Mouse (Mus musculus): ENCODE measurements around the gene Tnnc1. TPM values are rescaled to one million over a fixed set of nuclear protein-coding genes. Genes with fewer than 3 reads are reported as not detected.
A peak's percentile ranks its signal among the peaks of the same experiment; 100 is the strongest.

The Tnnc1 gene
- polyA plus RNA-seq, 1 experiment from 2014 or later, result 39.0 TPM

GRCm38 (mm10) chr14:31166827-31167226, 41.3 kb upstream of the Tnnc1 start:
- Histone ChIP-seq H3K4me1 (replicated peaks; ENCODE audit: control insufficient read depth, insufficient read depth, low read length) (peaks cover 24% of the 10 kb centered on the region), H3K27me3 (replicated peaks; ENCODE audit: control insufficient read depth, insufficient read depth, low read length) (peaks cover 7% of the 10 kb centered on the region; the same call in 1 of the 2 replicates), H3K9ac (ENCODE audit: low read depth, low read length) (peak overlapping the region; percentile 13; the same call in 1 of the 2 replicates), H3K4me3 (ENCODE audit: low read depth, low read length) (peak overlapping the region; percentile 28), H3K36me3 (ENCODE audit: control insufficient read depth, insufficient read depth, low read length) (peaks cover 17% of the 10 kb centered on the region), H3K4me2 (peak overlapping the region; percentile 35), H3K27ac (ENCODE audit: low read depth, low read length) (no peak overlapping the region), H3K9me3 (ENCODE audit: control insufficient read depth, low read length) (no peaks in the 10 kb centered on the region)
- DNase-seq (ENCODE audit: low spot score) (no peak), ATAC-seq (replicated peaks; ENCODE audit: low FRiP score) (no peak)
- 55% methylated on average over 9 of the region's 9 CpGs for WGBS

DNA sequence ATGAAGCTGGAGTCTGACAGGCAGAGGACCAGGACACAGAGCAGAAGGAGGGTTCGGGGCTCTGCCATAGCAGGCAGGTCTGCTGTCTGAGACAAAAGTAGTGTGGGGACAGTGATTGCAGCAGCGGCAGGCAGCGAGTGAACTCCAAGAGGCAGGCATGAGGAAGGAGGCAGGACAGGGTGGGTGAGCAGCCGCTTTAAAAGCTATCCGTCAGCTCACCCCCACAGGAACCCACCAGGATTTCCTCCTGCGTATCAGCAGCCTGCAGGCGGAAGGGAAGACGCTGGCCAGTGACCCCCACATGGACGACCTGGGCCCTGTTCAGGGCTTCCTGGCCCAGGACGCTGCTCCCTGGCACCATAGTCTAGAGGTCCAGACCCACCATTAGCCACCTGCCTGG, 39.7 kb upstream of the Tnnc1 start, which contains the start of gene Stab1:
Gene Stab1 (minus strand): TSS at position 217 of the 400 bp plus-strand sequence.
- Histone ChIP-seq H3K27ac (ENCODE audit: low read depth, low read length) (no peak within 1 kb of the TSS), H3K9me3 (ENCODE audit: control insufficient read depth, low read length) (no peaks in the 10 kb centered on the region), H3K36me3 (ENCODE audit: control insufficient read depth, insufficient read depth, low read length) (peaks cover 33% of the 10 kb centered on the region), H3K9ac (ENCODE audit: low read depth, low read length) (no peak within 1 kb of the TSS), H3K4me1 (replicated peaks; ENCODE audit: control insufficient read depth, insufficient read depth, low read length) (peaks cover 24% of the 10 kb centered on the region), H3K27me3 (replicated peaks; ENCODE audit: control insufficient read depth, insufficient read depth, low read length) (peaks cover 7% of the 10 kb centered on the region; the same call in 1 of the 2 replicates), H3K4me2 (peak within 1 kb of the TSS; percentile 35), H3K4me3 (ENCODE audit: low read depth, low read length) (peak within 1 kb of the TSS; percentile 28)
- no peak for ATAC-seq (replicated peaks; ENCODE audit: low FRiP score)
- DNase-seq (ENCODE audit: low spot score), result no peak
- WGBS, result 19% methylated on average over 10 of the region's 10 CpGs

DNA sequence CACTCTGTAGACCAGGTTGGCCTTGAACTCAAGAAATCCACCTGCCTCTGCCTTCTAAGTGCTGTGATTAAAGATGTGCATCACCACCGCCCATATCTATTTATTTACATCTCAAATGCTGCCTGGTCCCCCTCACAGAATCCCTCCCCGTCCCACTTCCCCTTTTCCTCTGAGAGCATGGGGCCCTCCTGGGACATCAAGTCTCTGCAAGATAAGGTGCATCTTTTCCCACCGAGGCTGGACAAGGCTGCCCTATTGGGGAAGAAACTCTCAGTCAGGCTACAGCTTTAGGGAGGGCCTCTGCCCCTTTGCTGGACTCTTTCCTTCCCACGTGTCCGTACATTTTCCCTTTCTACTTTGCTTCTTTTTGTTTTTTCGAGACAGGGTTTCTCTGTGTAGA, 38.6 kb upstream of the Tnnc1 start:
- no peak for ATAC-seq (replicated peaks; ENCODE audit: low FRiP score)
- WGBS, result 37% methylated on average over 6 of the region's 6 CpGs

GRCm38 (mm10) chr14:31170963-31171362, 37.1 kb upstream of the Tnnc1 start:
- DNase-seq (ENCODE audit: low spot score) (no peak), ATAC-seq (replicated peaks; ENCODE audit: low FRiP score) (no peak)
- Histone ChIP-seq H3K9me3 (ENCODE audit: control insufficient read depth, low read length) (no peaks in the 10 kb centered on the region), H3K4me3 (ENCODE audit: low read depth, low read length) (no peak overlapping the region), H3K9ac (ENCODE audit: low read depth, low read length) (no peak overlapping the region), H3K4me2 (no peak overlapping the region), H3K36me3 (ENCODE audit: control insufficient read depth, insufficient read depth, low read length) (peaks cover 56% of the 10 kb centered on the region), H3K27ac (ENCODE audit: low read depth, low read length) (no peak overlapping the region), H3K4me1 (replicated peaks; ENCODE audit: control insufficient read depth, insufficient read depth, low read length) (peaks cover 10% of the 10 kb centered on the region; the same call in 1 of the 2 replicates), H3K27me3 (replicated peaks; ENCODE audit: control insufficient read depth, insufficient read depth, low read length) (peaks cover 7% of the 10 kb centered on the region; the same call in 1 of the 2 replicates)
- 80% methylated on average over 13 of the region's 13 CpGs for WGBS

More for the DNA sequence above, 38.6 kb upstream of the Tnnc1 start:
- DNase-seq (ENCODE audit: low spot score), result no peak
- H3K4me3 ChIP-seq (ENCODE audit: low read depth, low read length), result no peak overlapping the region
- H3K9me3 ChIP-seq (ENCODE audit: control insufficient read depth, low read length), result no peaks in the 10 kb centered on the region
- H3K27me3 ChIP-seq (replicated peaks; ENCODE audit: control insufficient read depth, insufficient read depth, low read length), result peaks cover 7% of the 10 kb centered on the region; the same call in 1 of the 2 replicates
- no peak overlapping the region for H3K4me2 ChIP-seq
- H3K27ac ChIP-seq (ENCODE audit: low read depth, low read length), result no peak overlapping the region
- H3K36me3 ChIP-seq (ENCODE audit: control insufficient read depth, insufficient read depth, low read length), result peaks cover 44% of the 10 kb centered on the region
- H3K9ac ChIP-seq (ENCODE audit: low read depth, low read length), result no peak overlapping the region
- peaks cover 17% of the 10 kb centered on the region for H3K4me1 ChIP-seq (replicated peaks; ENCODE audit: control insufficient read depth, insufficient read depth, low read length)

DNA sequence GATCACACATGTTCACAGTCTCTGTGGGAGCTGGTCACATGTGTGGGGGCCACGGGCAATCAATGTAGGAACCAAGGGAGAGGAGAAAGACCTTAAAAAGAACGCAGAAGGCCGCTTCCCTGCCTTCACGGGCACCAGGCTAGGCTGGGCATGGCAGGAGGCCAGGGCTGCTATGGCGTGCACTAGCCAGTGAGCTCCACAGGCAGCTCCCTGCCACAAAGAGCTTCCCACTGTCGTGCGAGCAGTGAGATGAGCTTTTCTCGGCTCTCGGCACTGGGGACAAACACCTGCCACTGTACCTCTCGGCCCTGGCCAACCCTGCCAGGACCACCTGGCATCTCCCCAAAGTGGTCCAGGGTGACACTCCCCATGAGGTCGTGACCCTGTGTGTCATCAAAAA, 36.7 kb upstream of the Tnnc1 start:
- ATAC-seq (replicated peaks; ENCODE audit: low FRiP score), result no peak
- no peaks in the 10 kb centered on the region for H3K9me3 ChIP-seq (ENCODE audit: control insufficient read depth, low read length)
- H3K36me3 ChIP-seq (ENCODE audit: control insufficient read depth, insufficient read depth, low read length), result peaks cover 60% of the 10 kb centered on the region
- no peak overlapping the region for H3K9ac ChIP-seq (ENCODE audit: low read depth, low read length)
- peaks cover 6% of the 10 kb centered on the region; the same call in 1 of the 2 replicates for H3K4me1 ChIP-seq (replicated peaks; ENCODE audit: control insufficient read depth, insufficient read depth, low read length)
- DNase-seq (ENCODE audit: low spot score), result no peak
- no peak overlapping the region for H3K27ac ChIP-seq (ENCODE audit: low read depth, low read length)
- H3K27me3 ChIP-seq (replicated peaks; ENCODE audit: control insufficient read depth, insufficient read depth, low read length), result peaks cover 7% of the 10 kb centered on the region; the same call in 1 of the 2 replicates
- WGBS, result 96% methylated on average over 11 of the region's 11 CpGs
- H3K4me2 ChIP-seq, result no peak overlapping the region
- H3K4me3 ChIP-seq (ENCODE audit: low read depth, low read length), result no peak overlapping the region

- 0 out of 2 replicates have a peak, but pooled peaks cover 5% of the 10 kb centered on the region for H3K4me1 ChIP-seq (replicated peaks; ENCODE audit: control insufficient read depth, insufficient read depth, low read length)
- H3K9ac ChIP-seq (ENCODE audit: low read depth, low read length), result no peak overlapping the region
- no peak for DNase-seq (ENCODE audit: low spot score)
- no peaks in the 10 kb centered on the region for H3K9me3 ChIP-seq (ENCODE audit: control insufficient read depth, low read length)
- no peak overlapping the region for H3K27ac ChIP-seq (ENCODE audit: low read depth, low read length)
- no peak for ATAC-seq (replicated peaks; ENCODE audit: low FRiP score)
- no peak overlapping the region for H3K4me3 ChIP-seq (ENCODE audit: low read depth, low read length)
- no peak overlapping the region for H3K4me2 ChIP-seq
- WGBS, result 94% methylated on average over 15 of the region's 15 CpGs
- peaks cover 65% of the 10 kb centered on the region for H3K36me3 ChIP-seq (ENCODE audit: control insufficient read depth, insufficient read depth, low read length)
- peaks cover 7% of the 10 kb centered on the region; the same call in 1 of the 2 replicates for H3K27me3 ChIP-seq (replicated peaks; ENCODE audit: control insufficient read depth, insufficient read depth, low read length)
Observed at GRCm38 (mm10) chr14:31171821-31172220, 36.3 kb upstream of the Tnnc1 start.

- DNase-seq (ENCODE audit: low spot score), result no peak
Observed at GRCm38 (mm10) chr14:31172781-31173455, 35.2 kb upstream of the Tnnc1 start.

DNA sequence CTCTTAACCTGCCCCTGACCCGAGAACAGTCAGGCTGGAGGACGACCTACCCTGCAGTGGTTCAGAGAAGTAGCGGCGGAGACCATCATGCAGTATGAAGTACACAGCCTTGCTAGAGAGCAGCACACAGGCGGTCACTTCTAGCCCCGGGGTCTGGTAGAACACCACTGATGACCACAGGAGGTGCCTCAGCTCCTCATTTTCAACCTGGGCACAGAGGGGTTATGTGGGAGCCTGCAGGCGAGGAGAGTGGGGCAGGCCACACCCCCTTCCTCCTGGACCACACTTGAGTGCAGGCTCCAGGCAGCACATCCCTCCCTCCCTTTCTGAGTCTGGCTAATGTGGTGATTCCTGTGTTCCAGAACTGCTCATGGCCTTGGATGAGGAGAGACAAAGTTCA, 34.6 kb upstream of the Tnnc1 start:
- Histone ChIP-seq H3K4me1 (replicated peaks; ENCODE audit: control insufficient read depth, insufficient read depth, low read length) (0 out of 2 replicates have a peak, but pooled peaks cover under 1% of the 10 kb centered on the region), H3K4me2 (no peak overlapping the region), H3K9me3 (ENCODE audit: control insufficient read depth, low read length) (no peaks in the 10 kb centered on the region), H3K27me3 (replicated peaks; ENCODE audit: control insufficient read depth, insufficient read depth, low read length) (no peaks in the 10 kb centered on the region), H3K27ac (ENCODE audit: low read depth, low read length) (no peak overlapping the region), H3K4me3 (ENCODE audit: low read depth, low read length) (no peak overlapping the region), H3K36me3 (ENCODE audit: control insufficient read depth, insufficient read depth, low read length) (peaks cover 78% of the 10 kb centered on the region), H3K9ac (ENCODE audit: low read depth, low read length) (no peak overlapping the region)
- WGBS, result 88% methylated on average over 7 of the region's 7 CpGs
- DNase-seq (ENCODE audit: low spot score) (no peak), ATAC-seq (replicated peaks; ENCODE audit: low FRiP score) (no peak)

More at GRCm38 (mm10) chr14:31172781-31173455, 35.2 kb upstream of the Tnnc1 start:
- no peak overlapping the region for H3K4me2 ChIP-seq
- H3K27me3 ChIP-seq (replicated peaks; ENCODE audit: control insufficient read depth, insufficient read depth, low read length), result no peaks in the 10 kb centered on the region
- 0 out of 2 replicates have a peak, but pooled peaks cover 5% of the 10 kb centered on the region for H3K4me1 ChIP-seq (replicated peaks; ENCODE audit: control insufficient read depth, insufficient read depth, low read length)
- no peak overlapping the region for H3K27ac ChIP-seq (ENCODE audit: low read depth, low read length)
- H3K36me3 ChIP-seq (ENCODE audit: control insufficient read depth, insufficient read depth, low read length), result peaks cover 76% of the 10 kb centered on the region
- ATAC-seq (replicated peaks; ENCODE audit: low FRiP score), result no peak
- WGBS, result 81% methylated on average over 18 of the region's 18 CpGs
- H3K4me3 ChIP-seq (ENCODE audit: low read depth, low read length), result no peak overlapping the region
- H3K9me3 ChIP-seq (ENCODE audit: control insufficient read depth, low read length), result no peaks in the 10 kb centered on the region
- H3K9ac ChIP-seq (ENCODE audit: low read depth, low read length), result no peak overlapping the region

DNA sequence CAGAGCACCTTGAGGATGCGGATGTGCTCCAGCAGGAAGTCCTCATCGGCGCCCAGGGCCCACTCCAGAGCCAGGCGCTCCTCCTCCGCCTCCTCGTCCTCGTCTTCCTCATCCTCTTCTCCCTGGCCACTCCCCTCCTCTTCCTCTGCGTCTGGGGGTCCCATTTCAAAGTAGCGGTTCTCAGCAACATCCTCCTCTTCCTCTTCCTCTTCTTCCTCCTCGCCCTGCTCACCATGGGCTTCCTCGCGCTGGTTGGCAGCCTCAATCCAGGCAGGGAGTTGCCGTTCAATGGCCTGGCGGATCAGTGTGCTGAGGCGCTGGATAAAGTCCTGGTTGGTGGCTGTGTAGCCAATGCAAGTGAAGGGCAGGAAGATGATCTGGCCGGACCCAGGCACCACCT, 30.8 kb upstream of the Tnnc1 start:
- 83% methylated on average over 16 of the region's 16 CpGs for WGBS
- Histone ChIP-seq H3K4me2 (no peak overlapping the region), H3K9me3 (ENCODE audit: control insufficient read depth, low read length) (no peaks in the 10 kb centered on the region), H3K27me3 (replicated peaks; ENCODE audit: control insufficient read depth, insufficient read depth, low read length) (no peaks in the 10 kb centered on the region), H3K27ac (ENCODE audit: low read depth, low read length) (no peak overlapping the region), H3K4me3 (ENCODE audit: low read depth, low read length) (no peak overlapping the region), H3K9ac (ENCODE audit: low read depth, low read length) (no peak overlapping the region), H3K4me1 (replicated peaks; ENCODE audit: control insufficient read depth, insufficient read depth, low read length) (no peaks in the 10 kb centered on the region), H3K36me3 (ENCODE audit: control insufficient read depth, insufficient read depth, low read length) (peaks cover 79% of the 10 kb centered on the region)
- DNase-seq (ENCODE audit: low spot score), result no peak
- no peak for ATAC-seq (replicated peaks; ENCODE audit: low FRiP score)

Data from liver, embryonic 11.5 days (tissue).